ENCODE assay signal across 21 mouse cellular contexts in the genomic region with DNA sequence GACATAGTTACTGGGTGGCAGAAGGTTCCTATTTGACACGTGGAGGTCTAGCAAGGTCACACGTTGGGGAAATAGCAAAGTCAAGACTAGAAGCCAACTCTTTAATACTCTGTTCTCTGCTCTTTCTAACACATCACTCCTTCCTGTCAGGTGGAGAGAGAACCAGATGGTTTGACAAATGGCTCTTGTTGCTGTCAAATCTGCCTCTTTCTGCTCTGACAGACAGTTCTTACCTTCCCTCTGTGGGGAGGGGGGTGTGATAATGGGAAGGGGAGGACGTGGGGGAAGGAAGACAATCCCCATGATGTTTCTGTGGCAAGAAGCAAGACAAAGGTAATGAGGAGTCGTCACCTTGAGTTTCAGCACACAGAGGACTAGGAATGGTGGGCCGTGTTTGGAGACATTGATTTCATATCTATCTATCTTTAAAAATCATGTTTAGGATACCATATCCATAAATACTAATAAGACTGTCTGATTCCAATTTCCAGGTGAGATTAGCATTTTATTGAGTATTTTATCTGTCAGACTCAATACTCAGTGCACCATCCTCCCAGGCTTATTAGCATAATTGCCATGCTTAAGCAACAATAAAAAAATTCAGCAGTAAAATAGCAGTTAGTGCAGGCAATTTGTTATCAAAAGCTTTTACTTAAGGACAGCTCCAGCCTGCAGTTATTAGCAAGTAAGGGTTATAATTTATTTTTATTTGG.
A peak's percentile ranks its signal among the peaks of the same experiment; 100 is the strongest.
DNase-seq lines count a peak whose midpoint lies in the region; ATAC-seq lines count a peak whose summit lies in the region.
"Had no signal": no experiment of that assay in that cellular context is flagged by ENCODE, and none has a peak within 500 bp of the region (broad histone marks: within the 10 kb centered on the region; RNA-seq: fewer than 3 reads in every experiment).

No protein-coding gene starts in this region.

- H3K27ac ChIP-seq in heart, embryonic 16.5 days (ENCODE audit: low read length), result peak overlapping the region; percentile 10
- no peak overlapping the region for H3K27ac ChIP-seq in heart, embryonic 11.5 days (ENCODE audit: low read depth, low read length)
- 0 out of 2 replicates have a peak overlapping the region, but pooled peaks have one; percentile 18 for H3K27ac ChIP-seq in neural tube, embryonic 13.5 days (replicated peaks)
- H3K27ac ChIP-seq in forebrain, embryonic 15.5 days (replicated peaks), result peak overlapping the region; percentile 58
- H3K27ac ChIP-seq: hindbrain, postnatal 0 days had no signal

- H3K4me3 ChIP-seq in heart, embryonic 16.5 days (ENCODE audit: low read length), result no peak overlapping the region
- no peak overlapping the region for H3K4me3 ChIP-seq in heart, embryonic 11.5 days (ENCODE audit: low read depth, low read length)
- no peak overlapping the region for H3K4me3 ChIP-seq in neural tube, embryonic 13.5 days
- H3K4me3 ChIP-seq in forebrain, embryonic 15.5 days, result no peak overlapping the region
- H3K4me3 ChIP-seq: heart, embryonic 12.5 days had no signal

- no peak overlapping the region for H3K9ac ChIP-seq in heart, embryonic 16.5 days (ENCODE audit: low read length)
- H3K9ac ChIP-seq in heart, embryonic 11.5 days (ENCODE audit: low read depth, low read length), result no peak overlapping the region
- no peak overlapping the region for H3K9ac ChIP-seq in neural tube, embryonic 13.5 days
- H3K9ac ChIP-seq in forebrain, embryonic 15.5 days (replicated peaks), result no peak overlapping the region
- H3K9ac ChIP-seq: heart, embryonic 12.5 days; liver, postnatal 0 days had no signal

- ATAC-seq in heart, embryonic 16.5 days (replicated peaks; ENCODE audit: extremely low read depth, insufficient read depth, low FRiP score), result no peak
- ATAC-seq in heart, embryonic 11.5 days (replicated peaks; ENCODE audit: insufficient number of reproducible peaks, low FRiP score, low TSS enrichment), result no peak
- ATAC-seq in neural tube, embryonic 13.5 days (ENCODE audit: low read depth), result 0 out of 2 replicates have a peak, but pooled peaks have one; percentile 60
- ATAC-seq in forebrain, embryonic 15.5 days (replicated peaks), result peak; percentile 68
- no peak for ATAC-seq in megakaryocyte-erythroid progenitor cell, adult 5-6 weeks (replicated peaks; ENCODE audit: low FRiP score, low TSS enrichment, poor library complexity, severe bottlenecking)
- ATAC-seq: activated CD4-positive, CD25-positive, alpha-beta regulatory T cell, adult 4 months; hindbrain, postnatal 0 days; intestine, postnatal 0 days; liver, postnatal 0 days had no signal

- 63% methylated on average over 5 of the region's 5 CpGs for WGBS in heart, embryonic 16.5 days
- 66% methylated on average over 5 of the region's 5 CpGs for WGBS in heart, embryonic 11.5 days (ENCODE audit: insufficient replicate concordance)
- 69% methylated on average over 5 of the region's 5 CpGs for WGBS in neural tube, embryonic 13.5 days
- 55% methylated on average over 5 of the region's 5 CpGs for WGBS in forebrain, embryonic 15.5 days

- no peaks in the 10 kb centered on the region for H3K27me3 ChIP-seq in heart, embryonic 16.5 days (ENCODE audit: control insufficient read depth, insufficient read depth, low read length)
- H3K27me3 ChIP-seq in heart, embryonic 11.5 days (ENCODE audit: control insufficient read depth, insufficient read depth, low read length), result no peaks in the 10 kb centered on the region
- no peaks in the 10 kb centered on the region for H3K27me3 ChIP-seq in neural tube, embryonic 13.5 days
- H3K27me3 ChIP-seq in forebrain, embryonic 15.5 days, result no peaks in the 10 kb centered on the region
- H3K27me3 ChIP-seq: heart, embryonic 12.5 days had no signal

- peaks cover 35% of the 10 kb centered on the region for H3K4me1 ChIP-seq in heart, embryonic 16.5 days (ENCODE audit: control insufficient read depth, insufficient read depth, low read length)
- peaks cover 25% of the 10 kb centered on the region; the same call in 1 of the 2 replicates for H3K4me1 ChIP-seq in heart, embryonic 11.5 days (ENCODE audit: control insufficient read depth, insufficient read depth, low read length)
- peaks cover 22% of the 10 kb centered on the region for H3K4me1 ChIP-seq in neural tube, embryonic 13.5 days (replicated peaks)
- peaks cover 16% of the 10 kb centered on the region for H3K4me1 ChIP-seq in forebrain, embryonic 15.5 days

- no peaks in the 10 kb centered on the region for H3K36me3 ChIP-seq in heart, embryonic 16.5 days (ENCODE audit: control insufficient read depth, insufficient read depth)
- H3K36me3 ChIP-seq in heart, embryonic 11.5 days (ENCODE audit: control insufficient read depth, insufficient read depth, low read length), result no peaks in the 10 kb centered on the region; the same call in 1 of the 2 replicates
- H3K36me3 ChIP-seq in neural tube, embryonic 13.5 days, result no peaks in the 10 kb centered on the region
- H3K36me3 ChIP-seq in forebrain, embryonic 15.5 days, result no peaks in the 10 kb centered on the region
- H3K36me3 ChIP-seq: G1E; heart, embryonic 12.5 days had no signal

- no peaks in the 10 kb centered on the region for H3K9me3 ChIP-seq in heart, embryonic 16.5 days (replicated peaks; ENCODE audit: control insufficient read depth, low read length)
- H3K9me3 ChIP-seq in heart, embryonic 11.5 days (replicated peaks; ENCODE audit: control insufficient read depth, low read length), result no peaks in the 10 kb centered on the region
- H3K9me3 ChIP-seq in neural tube, embryonic 13.5 days, result no peaks in the 10 kb centered on the region
- H3K9me3 ChIP-seq in forebrain, embryonic 15.5 days, result no peaks in the 10 kb centered on the region
- H3K9me3 ChIP-seq: heart, embryonic 12.5 days had no signal

- DNase-seq in neural tube, embryonic 10.5 days (ENCODE audit: extremely low spot score, low spot score), result no peak
- DNase-seq in gastrocnemius, adult 8-10 months (ENCODE audit: low spot score in 2 of 2), result no peak
- DNase-seq: adrenal gland, postnatal 10 days; cerebellum, adult 11 months; cerebellum, postnatal 14 days; layer of hippocampus, postnatal 36 days; left cerebral cortex, postnatal 4 days; liver, postnatal 0 days; lung, postnatal 10 days; retina, postnatal 1 day; thymus, postnatal 25 days had no signal

- H3K4me2 ChIP-seq in heart, embryonic 16.5 days (ENCODE audit: low read depth, low read length), result no peak overlapping the region
- H3K4me2 ChIP-seq in heart, embryonic 11.5 days, result no peak overlapping the region
- H3K4me2 ChIP-seq in neural tube, embryonic 13.5 days, result no peak overlapping the region
- no peak overlapping the region for H3K4me2 ChIP-seq in forebrain, embryonic 15.5 days (replicated peaks)
- H3K4me2 ChIP-seq: heart, embryonic 12.5 days had no signal

Comparison
In these comparisons a context has a peak if more than half of its experiments do, and no peak if none do; other contexts are left out.
1. ATAC-seq: peak in neural tube, embryonic 13.5 days (single experiment) and forebrain, embryonic 15.5 days (single experiment); none in heart, embryonic 16.5 days (single experiment), heart, embryonic 11.5 days (single experiment) and megakaryocyte-erythroid progenitor cell, adult 5-6 weeks (single experiment).